ENCODE assay signal across 9 mouse cellular contexts in genomic region chr5:35510589-35510988, GRCm38 (mm10). TPM values are rescaled to one million over a fixed set of nuclear protein-coding genes. Genes with fewer than 3 reads are reported as not detected.
DNase-seq lines count a peak whose midpoint lies in the region; ATAC-seq and TF ChIP-seq lines count a peak whose summit lies in the region.
"Had no signal": no experiment of that assay in that cellular context is flagged by ENCODE, and none has a peak within 500 bp of the region (broad histone marks: within the 10 kb centered on the region; RNA-seq: fewer than 3 reads in every experiment).

No protein-coding gene starts in this region.

- no peaks in the 10 kb centered on the region for H3K4me1 ChIP-seq in forebrain, embryonic 13.5 days
- no peaks in the 10 kb centered on the region for H3K4me1 ChIP-seq in kidney, embryonic 16.5 days (ENCODE audit: insufficient read depth, low read length)
- H3K4me1 ChIP-seq in liver, embryonic 11.5 days (replicated peaks; ENCODE audit: control insufficient read depth, insufficient read depth, low read length) = no peaks in the 10 kb centered on the region
- H3K4me1 ChIP-seq: limb, embryonic 12.5 days had no signal

- WGBS in forebrain, embryonic 13.5 days = 22% methylated on average over 5 of the region's 5 CpGs
- WGBS in kidney, embryonic 16.5 days = 22% methylated on average over 5 of the region's 5 CpGs
- 18% methylated on average over 5 of the region's 5 CpGs for WGBS in liver, embryonic 11.5 days

- intact Hi-C loops in gastrocnemius, adult 2 months (cut with DNase I) = loop anchor here (2.0 kb wide), 1 partner anchor 132 kb away; no protein-coding TSS in a partner anchor

- no peak overlapping the region for H3K9ac ChIP-seq in forebrain, embryonic 13.5 days
- H3K9ac ChIP-seq in kidney, embryonic 16.5 days (replicated peaks; ENCODE audit: low read length) = no peak overlapping the region
- H3K9ac ChIP-seq in liver, embryonic 11.5 days (ENCODE audit: low read depth, low read length) = no peak overlapping the region
- H3K9ac ChIP-seq: limb, embryonic 12.5 days had no signal

- 0 out of 2 replicates have a peak, but pooled peaks have one; percentile 38 for ATAC-seq in forebrain, embryonic 13.5 days
- ATAC-seq in kidney, embryonic 16.5 days (ENCODE audit: low FRiP score, low TSS enrichment) = peak; percentile 28; the same call in 1 of the 2 replicates
- no peak for ATAC-seq in liver, embryonic 11.5 days (replicated peaks; ENCODE audit: low FRiP score)

- H3K36me3 ChIP-seq in C2C12 (ENCODE audit: control insufficient read depth, insufficient read depth) = no peaks in the 10 kb centered on the region
- H3K36me3 ChIP-seq in forebrain, embryonic 13.5 days (ENCODE audit: poor library complexity, severe bottlenecking) = no peaks in the 10 kb centered on the region
- no peaks in the 10 kb centered on the region for H3K36me3 ChIP-seq in kidney, embryonic 16.5 days (ENCODE audit: insufficient read depth, low read length)
- H3K36me3 ChIP-seq in liver, embryonic 11.5 days (ENCODE audit: control insufficient read depth, insufficient read depth, low read length) = no peaks in the 10 kb centered on the region
- H3K36me3 ChIP-seq: limb, embryonic 12.5 days had no signal

- no peak for DNase-seq in gastrocnemius, adult 2 months
- DNase-seq in gastrocnemius, adult 8-10 months (ENCODE audit: low spot score in 2 of 2) = no peak
- peak; percentile 47 for DNase-seq in c-Kit-positive CD71-negative TER-119-negative erythroid progenitor cells, embryonic 14.5 days (ENCODE audit: low read depth)
- peak; percentile 57 for DNase-seq in liver, embryonic 11.5 days (ENCODE audit: low spot score)
- peak; percentile 74 for DNase-seq in right cerebral cortex, postnatal 4 days

- peaks cover 38% of the 10 kb centered on the region for H3K27me3 ChIP-seq in C2C12 (ENCODE audit: control insufficient read depth, insufficient read depth, insufficient read length)
- peaks cover 9% of the 10 kb centered on the region; the same call in 1 of the 2 replicates for H3K27me3 ChIP-seq in forebrain, embryonic 13.5 days
- H3K27me3 ChIP-seq in kidney, embryonic 16.5 days (ENCODE audit: insufficient read depth, low read length) = no peaks in the 10 kb centered on the region
- no peaks in the 10 kb centered on the region for H3K27me3 ChIP-seq in liver, embryonic 11.5 days (replicated peaks; ENCODE audit: control insufficient read depth, insufficient read depth, low read length)

- no peak overlapping the region for H3K4me3 ChIP-seq in gastrocnemius, adult 2 months
- H3K4me3 ChIP-seq in C2C12 (ENCODE audit: insufficient read depth, poor library complexity, severe bottlenecking) = no peak overlapping the region
- H3K4me3 ChIP-seq in forebrain, embryonic 13.5 days = no peak overlapping the region
- no peak overlapping the region for H3K4me3 ChIP-seq in kidney, embryonic 16.5 days (ENCODE audit: low read length)
- no peak overlapping the region for H3K4me3 ChIP-seq in liver, embryonic 11.5 days (ENCODE audit: low read depth, low read length)
- H3K4me3 ChIP-seq: limb, embryonic 12.5 days had no signal

- no peaks in the 10 kb centered on the region for H3K79me3 ChIP-seq in C2C12 (ENCODE audit: low read depth)

- H3ac ChIP-seq in C2C12 (ENCODE audit: control insufficient read depth, insufficient read length, low read depth) = no peak overlapping the region

- H3K9me3 ChIP-seq in forebrain, embryonic 13.5 days (replicated peaks) = no peaks in the 10 kb centered on the region
- H3K9me3 ChIP-seq in kidney, embryonic 16.5 days (ENCODE audit: low read length) = no peaks in the 10 kb centered on the region
- no peaks in the 10 kb centered on the region for H3K9me3 ChIP-seq in liver, embryonic 11.5 days (ENCODE audit: control insufficient read depth, low read length)
- H3K9me3 ChIP-seq: limb, embryonic 12.5 days had no signal

- H3K27ac ChIP-seq in gastrocnemius, adult 2 months = no peak overlapping the region
- no peak overlapping the region for H3K27ac ChIP-seq in forebrain, embryonic 13.5 days
- H3K27ac ChIP-seq in kidney, embryonic 16.5 days (ENCODE audit: low read length) = no peak overlapping the region
- H3K27ac ChIP-seq in liver, embryonic 11.5 days (ENCODE audit: low read depth, low read length) = no peak overlapping the region
- H3K27ac ChIP-seq: limb, embryonic 12.5 days had no signal

- no peak overlapping the region for H3K4me2 ChIP-seq in forebrain, embryonic 13.5 days
- H3K4me2 ChIP-seq in kidney, embryonic 16.5 days (replicated peaks; ENCODE audit: low read depth, low read length) = no peak overlapping the region
- H3K4me2 ChIP-seq in liver, embryonic 11.5 days = no peak overlapping the region
- H3K4me2 ChIP-seq: limb, embryonic 12.5 days had no signal

- TF ChIP-seq CTCF in gastrocnemius, adult 2 months (IDR thresholded peaks at IDR 0.05) = peak; percentile 82
- TF ChIP-seq CTCF in C2C12 (IDR thresholded peaks at IDR 0.05; ENCODE audit: control insufficient read depth, insufficient read depth, insufficient read length) = peak; percentile 43

- no peaks in the 10 kb centered on the region for H3K79me2 ChIP-seq in C2C12 (ENCODE audit: control insufficient read depth, insufficient read depth)

TF ChIP-seq in C2C12, 6 proteins besides CTCF, POLR2A, EP300 and RAD21:
- TF ChIP-seq MYOG (IDR thresholded peaks at IDR 0.05; ENCODE audit: control insufficient read depth, extremely low read depth, insufficient read length) (no peak), CEBPB (IDR thresholded peaks at IDR 0.05; ENCODE audit: low read depth) (no peak), MAX (IDR thresholded peaks at IDR 0.05) (no peak), FOSL1 (IDR thresholded peaks at IDR 0.05; ENCODE audit: insufficient read depth, low read length, poor library complexity, severe bottlenecking) (no peak), USF1 (IDR thresholded peaks at IDR 0.05; ENCODE audit: low read depth) (no peak), MYOD1 (IDR thresholded peaks at IDR 0.05; ENCODE audit: control insufficient read depth, insufficient read length, low read depth) (no peak)

RNA-seq across cellular contexts. Expression of gene Cpz, which starts 14.9 kb away (rescaled TPM):
- total RNA-seq in gastrocnemius, adult 2 months (2021) = under 1 TPM; 0.13 to 0.89 TPM
- under 1 TPM in 1 of 4 experiments, not detected in 3; 0.25 TPM for total RNA-seq in gastrocnemius, adult 8-10 months (2022)
- 0.77 TPM for polyA plus RNA-seq in C2C12 (2012; fragmentation: generic; extraction: Trizol)
- 0.37 and 0.43 TPM in 2 replicates for polyA plus RNA-seq in forebrain, embryonic 13.5 days (2015; fragmentation: Nextera tagmentation; extraction: Ambion mirVana)
- polyA plus RNA-seq in kidney, embryonic 16.5 days (2015; fragmentation: Nextera tagmentation; extraction: Ambion mirVana) = 6.9 and 7.7 TPM in 2 replicates
- polyA plus RNA-seq in liver, embryonic 11.5 days (2014; fragmentation: Nextera tagmentation; extraction: Ambion mirVana) = 3.9 and 4.0 TPM in 2 replicates

Comparison
In these comparisons a context has a peak if more than half of its experiments do, and no peak if none do; other contexts are left out.
1. DNase-seq: peak in c-Kit-positive CD71-negative TER-119-negative erythroid progenitor cells, embryonic 14.5 days (single experiment), liver, embryonic 11.5 days (single experiment) and right cerebral cortex, postnatal 4 days (single experiment); none in gastrocnemius, adult 2 months (single experiment) and gastrocnemius, adult 8-10 months (0 of 2).